Mouse (Mus musculus) G1E (cell line): ENCODE measurements around the gene Bach2.

ENCODE experiments used
- CTCF ChIP-seq: IDR thresholded peaks from 2 replicates; pipeline ENCODE4 v1.5.1; 2012; ENCODE audit warnings: low read depth, low read length, inconsistent platforms, mixed read lengths
- GATA1 ChIP-seq: IDR thresholded peaks from 2 replicates; pipeline ENCODE4 v1.6.1; 2012; ENCODE audit warnings: borderline replicate concordance, low read length, inconsistent platforms, mixed read lengths
- GATA2 ChIP-seq: IDR thresholded peaks from 2 replicates; pipeline ENCODE4 v1.6.1; 2012; ENCODE audit warnings: low read depth, low read length, inconsistent platforms, borderline replicate concordance
- POLR2AphosphoS5 ChIP-seq: IDR thresholded peaks from 2 replicates; pipeline ENCODE4 v1.6.1; 2012; ENCODE audit warnings: low read depth, low read length, inconsistent platforms; ENCODE audit not compliant: insufficient replicate concordance
- TAL1 ChIP-seq: conservative IDR thresholded peaks from 2 replicates; pipeline ENCODE4 v1.6.1; 2012; ENCODE audit warnings: low read depth, low read length, inconsistent platforms, mixed read lengths

GRCm38 (mm10) chr4:32293686-32294265 is 55.2 kb downstream of the Bach2 start:
- TF ChIP-seq CTCF (no peak), TAL1 (no peak), GATA1 (no peak), GATA2 (no peak), POLR2AphosphoS5 (no peak)
